ENCODE assay signal across 19 mouse cellular contexts in genomic region chr17:15055925-15056324, GRCm38 (mm10). TPM values are rescaled to one million over a fixed set of nuclear protein-coding genes. Genes with fewer than 3 reads are reported as not detected.
DNase-seq lines count a peak whose midpoint lies in the region; ATAC-seq and TF ChIP-seq lines count a peak whose summit lies in the region.
"Had no signal": no experiment of that assay in that cellular context is flagged by ENCODE, and none has a peak within 500 bp of the region (broad histone marks: within the 10 kb centered on the region; RNA-seq: fewer than 3 reads in every experiment).

No protein-coding gene starts in this region.

- H3K4me3 ChIP-seq in hindbrain, embryonic 14.5 days (replicated peaks; ENCODE audit: low read length), result no peak overlapping the region
- no peak overlapping the region for H3K4me3 ChIP-seq in hindbrain, postnatal 0 days (ENCODE audit: low read length)
- H3K4me3 ChIP-seq: embryonic facial prominence, embryonic 12.5 days; heart, adult 2 months; liver, embryonic 13.5 days had no signal

- no peaks in the 10 kb centered on the region for H3K27me3 ChIP-seq in hindbrain, embryonic 14.5 days (ENCODE audit: control insufficient read depth, insufficient read depth, low read length)
- no peaks in the 10 kb centered on the region for H3K27me3 ChIP-seq in hindbrain, postnatal 0 days (ENCODE audit: insufficient read depth, low read length)
- H3K27me3 ChIP-seq: CH12.LX; embryonic facial prominence, embryonic 12.5 days; liver, embryonic 13.5 days; Patski had no signal

- no peak overlapping the region for H3K27ac ChIP-seq in hindbrain, embryonic 14.5 days
- no peak overlapping the region for H3K27ac ChIP-seq in hindbrain, postnatal 0 days
- H3K27ac ChIP-seq: embryonic facial prominence, embryonic 12.5 days; heart, adult 2 months; liver, embryonic 13.5 days had no signal

- no peak for TF ChIP-seq CTCF in hindbrain, postnatal 0 days (IDR thresholded peaks at IDR 0.05; ENCODE audit: low read depth)

- no peaks in the 10 kb centered on the region for H3K4me1 ChIP-seq in hindbrain, embryonic 14.5 days (replicated peaks; ENCODE audit: control insufficient read depth, insufficient read depth, low read length)
- no peaks in the 10 kb centered on the region for H3K4me1 ChIP-seq in hindbrain, postnatal 0 days (ENCODE audit: insufficient read depth, low read length)
- H3K4me1 ChIP-seq: embryonic facial prominence, embryonic 12.5 days had no signal

- H3K9me3 ChIP-seq in hindbrain, embryonic 14.5 days (ENCODE audit: control insufficient read depth, low read length), result no peaks in the 10 kb centered on the region
- no peaks in the 10 kb centered on the region for H3K9me3 ChIP-seq in hindbrain, postnatal 0 days (ENCODE audit: low read length)
- H3K9me3 ChIP-seq: embryonic facial prominence, embryonic 12.5 days; liver, embryonic 13.5 days had no signal

- no peak for ATAC-seq in hindbrain, embryonic 14.5 days (ENCODE audit: low FRiP score)
- ATAC-seq in hindbrain, postnatal 0 days, result no peak
- ATAC-seq: Patski had no signal

- peak; percentile 11 for DNase-seq in heart, postnatal 4 days
- no peak for DNase-seq in heart, adult 9 months (ENCODE audit: low spot score in 2 of 2)
- peak; percentile 48 to 55 for DNase-seq in right cerebral cortex, adult 2 months (ENCODE audit: low spot score in 2 of 2)
- no peak for DNase-seq in right cerebral cortex, postnatal 14 days
- peak; percentile 81 to 95 for DNase-seq in layer of hippocampus, adult 18-20 months (ENCODE audit: low spot score in 2 of 2)
- DNase-seq in right cerebral cortex, postnatal 25 days, result peak; percentile 23
- DNase-seq in hindbrain, embryonic 14.5 days (ENCODE audit: low spot score), result no peak
- DNase-seq in hindbrain, postnatal 0 days (ENCODE audit: low spot score), result no peak
- DNase-seq: cerebellum, postnatal 10 days; kidney, adult 11 months; liver, embryonic 13.5 days; lung, postnatal 36 days; retina, postnatal 1 day had no signal

- no peak overlapping the region for H3K9ac ChIP-seq in hindbrain, embryonic 14.5 days
- no peak overlapping the region for H3K9ac ChIP-seq in hindbrain, postnatal 0 days (replicated peaks; ENCODE audit: low read length)
- H3K9ac ChIP-seq: embryonic facial prominence, embryonic 12.5 days; liver, embryonic 13.5 days had no signal

- H3K36me3 ChIP-seq in hindbrain, embryonic 14.5 days (replicated peaks; ENCODE audit: control insufficient read depth, insufficient read depth), result peaks cover 56% of the 10 kb centered on the region
- peaks cover 27% of the 10 kb centered on the region; the same call in 1 of the 2 replicates for H3K36me3 ChIP-seq in hindbrain, postnatal 0 days (ENCODE audit: insufficient read depth, low read length)

- no peak overlapping the region for H3K4me2 ChIP-seq in hindbrain, embryonic 14.5 days (replicated peaks)
- H3K4me2 ChIP-seq in hindbrain, postnatal 0 days (ENCODE audit: low read depth, low read length), result no peak overlapping the region
- H3K4me2 ChIP-seq: embryonic facial prominence, embryonic 12.5 days; liver, embryonic 13.5 days had no signal

- 87% methylated on average over 4 of the region's 4 CpGs for WGBS in hindbrain, embryonic 14.5 days
- WGBS in hindbrain, postnatal 0 days, result 68% methylated on average over 4 of the region's 4 CpGs

RNA-seq across cellular contexts. Expression of gene Gm3448, which starts 14.6 kb away (rescaled TPM):
- total RNA-seq in heart, postnatal 4 days (2021), result 1 to 10 TPM; 2.5 to 2.6 TPM
- 1 to 10 TPM; 7.2 to 8.4 TPM for total RNA-seq in layer of hippocampus, adult 18-20 months (2021)
- 3.4 and 3.7 TPM in 2 replicates for polyA plus RNA-seq in hindbrain, embryonic 14.5 days (2014; fragmentation: Nextera tagmentation; extraction: Ambion mirVana)
- 0.99 and 1.7 TPM in 2 replicates for total RNA-seq in hindbrain, postnatal 0 days (2014; rRNA removed)
- 1.4 and 2.3 TPM in 2 replicates for polyA plus RNA-seq in hindbrain, postnatal 0 days (2015; fragmentation: Nextera tagmentation; extraction: Ambion mirVana)

RNA-seq across cellular contexts. Expression of gene Tcte3, which starts 14.6 kb away (rescaled TPM):
- total RNA-seq in heart, postnatal 4 days (2021), result under 1 TPM in 1 of 2 experiments, not detected in 1; 0.60 TPM
- total RNA-seq in layer of hippocampus, adult 18-20 months (2021), result 1 to 10 TPM in 1 of 2 experiments, not detected in 1; 1.3 TPM
- polyA plus RNA-seq in hindbrain, embryonic 14.5 days (2014; fragmentation: Nextera tagmentation; extraction: Ambion mirVana), result 0.52 TPM in 1 of 2 replicates, not detected in the other
- not detected in 2 replicates for total RNA-seq in hindbrain, postnatal 0 days (2014; rRNA removed)
- 1.0 and 2.3 TPM in 2 replicates for polyA plus RNA-seq in hindbrain, postnatal 0 days (2015; fragmentation: Nextera tagmentation; extraction: Ambion mirVana)
- total RNA-seq: hematopoietic stem cell, adult 5-6 weeks had no signal
- polyA plus RNA-seq: embryonic facial prominence, embryonic 12.5 days; heart, adult 2 months; large intestine, adult 2 months had no signal

RNA-seq across cellular contexts. Expression of gene Ermard, which starts 14.9 kb away (rescaled TPM):
- 10 to 100 TPM; 34.8 to 46.8 TPM for total RNA-seq in heart, postnatal 4 days (2021)
- 10 to 100 TPM; 51.9 to 52.9 TPM for total RNA-seq in layer of hippocampus, adult 18-20 months (2021)
- polyA plus RNA-seq in hindbrain, embryonic 14.5 days (2014; fragmentation: Nextera tagmentation; extraction: Ambion mirVana), result 68.0 and 70.8 TPM in 2 replicates
- 37.8 and 44.2 TPM in 2 replicates for total RNA-seq in hindbrain, postnatal 0 days (2014; rRNA removed)
- 54.0 and 59.2 TPM in 2 replicates for polyA plus RNA-seq in hindbrain, postnatal 0 days (2015; fragmentation: Nextera tagmentation; extraction: Ambion mirVana)

RNA-seq across cellular contexts. Expression of gene Gm3435, which starts 45.9 kb away (rescaled TPM):
- total RNA-seq in heart, postnatal 4 days (2021), result 1 to 10 TPM; 3.2 to 3.9 TPM
- total RNA-seq in layer of hippocampus, adult 18-20 months (2021), result 1 to 10 TPM; 4.1 to 5.8 TPM
- 4.3 and 4.6 TPM in 2 replicates for polyA plus RNA-seq in hindbrain, embryonic 14.5 days (2014; fragmentation: Nextera tagmentation; extraction: Ambion mirVana)
- total RNA-seq in hindbrain, postnatal 0 days (2014; rRNA removed), result 0.65 and 7.8 TPM in 2 replicates
- 7.7 and 10.3 TPM in 2 replicates for polyA plus RNA-seq in hindbrain, postnatal 0 days (2015; fragmentation: Nextera tagmentation; extraction: Ambion mirVana)

Comparison
In these comparisons a context has a peak if more than half of its experiments do, and no peak if none do; other contexts are left out.
1. DNase-seq: peak in heart, postnatal 4 days (single experiment), right cerebral cortex, adult 2 months (2 of 2), layer of hippocampus, adult 18-20 months (2 of 2) and right cerebral cortex, postnatal 25 days (single experiment); none in heart, adult 9 months (0 of 2), right cerebral cortex, postnatal 14 days (single experiment), hindbrain, embryonic 14.5 days (single experiment) and hindbrain, postnatal 0 days (single experiment).